Mouse (Mus musculus) mesoderm, embryonic 11.5 days (tissue): Measurements from ENCODE around the gene Prss29.
A peak's percentile ranks its signal among the peaks of the same experiment; 100 is the strongest.

ENCODE experiments used
- DNase-seq: peaks from one replicate; pipeline ENCODE4 v3.0.0-alpha.2; 2012; ENCODE audit warnings: low read depth, low spot score

The Prss29 gene

GRCm38 (mm10) chr17:25341490-25341889 is 23.0 kb downstream of the Prss29 start:
- no peak for DNase-seq

DNA sequence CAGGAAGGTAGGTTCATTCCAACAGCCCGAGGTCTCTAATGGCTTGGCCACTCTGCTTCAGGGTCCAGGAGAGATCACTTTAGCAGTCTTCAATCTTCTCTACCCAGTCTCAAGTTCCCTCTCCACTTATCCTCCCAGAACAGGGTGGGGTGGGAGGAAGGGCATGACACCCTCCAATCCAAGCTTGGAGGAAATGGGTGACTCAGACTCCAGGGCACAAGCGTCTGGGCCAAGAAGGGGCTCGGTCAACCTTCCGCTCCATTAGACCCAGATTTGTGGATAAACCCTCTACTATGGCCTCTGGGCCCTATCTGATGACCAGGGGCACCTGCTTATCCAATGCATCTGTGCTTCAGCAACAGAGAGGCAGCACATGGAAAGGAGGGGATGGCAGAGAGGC is 27.0 kb downstream of the Prss29 start, which contains the start of gene Tpsab1:
Gene Tpsab1 (minus strand): TSS at position 101 of the 400 bp plus-strand sequence.
- DNase-seq = no peak

- no peak for DNase-seq
Observed at GRCm38 (mm10) chr17:25361291-25361690, 42.8 kb downstream of the Prss29 start.

DNA sequence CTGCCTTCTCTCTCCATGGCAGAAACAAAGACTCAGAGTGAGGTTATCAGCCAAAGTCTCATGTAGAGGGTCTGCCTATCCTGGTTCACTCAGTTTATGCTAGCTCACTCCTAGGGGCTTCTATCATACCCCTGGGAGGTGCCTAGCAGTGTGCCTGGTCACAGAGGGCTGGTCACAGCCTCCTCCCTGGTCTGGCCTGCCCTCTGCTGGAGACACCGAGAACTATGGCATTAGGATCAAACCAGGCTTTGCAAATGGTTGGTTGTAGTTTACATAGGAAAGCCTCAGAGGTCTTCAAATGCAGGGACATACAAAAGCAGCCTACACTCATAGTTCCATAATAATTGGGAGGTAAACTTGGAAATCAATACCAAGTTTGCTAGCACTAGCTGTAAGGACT is 45.3 kb downstream of the Prss29 start:
- DNase-seq = peak; percentile 28

DNA sequence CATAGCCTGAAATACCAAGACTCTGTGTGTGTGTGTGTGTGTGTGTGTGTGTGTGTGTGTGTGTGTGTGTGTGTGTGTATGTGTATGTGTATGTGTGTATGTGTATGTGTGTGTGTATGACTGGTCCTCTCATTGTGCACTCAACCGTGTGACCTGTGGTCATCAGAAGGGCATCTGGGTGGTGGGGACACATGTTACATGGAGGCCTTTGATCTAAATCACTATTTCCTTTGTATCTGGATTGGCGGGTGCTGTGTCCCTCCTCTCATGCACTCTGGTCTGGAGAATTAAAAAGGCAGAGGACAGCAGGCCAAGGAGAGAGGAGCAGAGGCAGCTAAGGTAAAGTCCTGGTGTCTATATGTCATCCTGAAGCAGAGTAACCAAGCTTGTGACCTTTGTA is 47.6 kb downstream of the Prss29 start, which contains the start of gene Tpsb2:
Gene Tpsb2 (plus strand): TSS at position 301 of the 400 bp plus-strand sequence.
- no peak for DNase-seq

DNA sequence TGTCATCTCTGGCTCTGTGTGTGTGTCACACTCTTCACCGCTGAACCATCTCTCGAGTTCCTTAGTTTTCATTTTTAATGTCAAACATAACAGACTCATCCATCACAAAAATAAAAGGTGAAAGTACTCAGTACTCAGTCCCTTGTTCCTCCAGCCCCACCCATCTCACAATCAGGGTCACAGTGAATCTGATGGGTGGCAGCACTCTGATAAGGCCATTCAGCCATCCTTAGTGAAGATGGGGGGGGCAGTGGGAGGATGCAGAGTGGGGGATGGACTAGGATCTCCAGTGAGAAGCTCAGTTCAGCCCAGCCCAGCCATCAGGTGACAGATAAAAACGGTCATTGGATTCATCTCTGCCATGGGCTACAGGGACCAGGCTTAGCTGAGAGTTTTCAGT is 50.5 kb downstream of the Prss29 start, which contains the start of gene Tpsg1:
Gene Tpsg1 (plus strand): TSS at position 301 of the 400 bp plus-strand sequence.
- DNase-seq = no peak
